Mouse (Mus musculus) forebrain, embryonic 11.5 days (tissue): Measurements from ENCODE around the gene Gdf11. TPM values are rescaled to one million over a fixed set of nuclear protein-coding genes. Genes with fewer than 3 reads are reported as not detected.

Experiments
- ATAC-seq: fragments of 200-750 bp; cut with Nextera tagmentation; replicated peaks from 2 replicates; pipeline ENCODE4 v1.8.0; 2017; ENCODE audit warnings: moderate TSS enrichment; ENCODE audit not compliant: low FRiP score
- DNase-seq: peaks from one replicate; pipeline ENCODE4 v3.0.0-alpha.2; 2017; ENCODE audit warnings: low spot score
- H3K27ac ChIP-seq: fragments of 300-500 bp; sonication (generic); 2 replicates; pipeline ENCODE4 v1.5.1; 2014; ENCODE audit warnings: low read depth, low read length
- H3K27me3 ChIP-seq: fragments of 300-500 bp; sonication (generic); 2 replicates; pipeline ENCODE4 v1.6.1; 2014; ENCODE audit warnings: mild to moderate bottlenecking, low read length, mixed read lengths; ENCODE audit not compliant: control insufficient read depth, insufficient read depth
- H3K36me3 ChIP-seq: fragments of 300-500 bp; sonication (generic); 2 replicates; pipeline ENCODE4 v1.6.1; 2014; ENCODE audit warnings: mild to moderate bottlenecking, low read length, moderate library complexity, mixed read lengths; ENCODE audit not compliant: control insufficient read depth, insufficient read depth
- H3K4me1 ChIP-seq: fragments of 300-500 bp; sonication (generic); replicated peaks from 2 replicates; pipeline ENCODE4 v1.6.1; 2014; ENCODE audit warnings: low read length, mixed read lengths; ENCODE audit not compliant: control insufficient read depth, insufficient read depth
- H3K4me2 ChIP-seq: fragments of 300-500 bp; sonication (generic); 2 replicates; pipeline ENCODE4 v1.6.1; 2014; ENCODE audit warnings: low read depth, mild to moderate bottlenecking, low read length, moderate library complexity, mixed read lengths; ENCODE audit not compliant: severe bottlenecking
- H3K4me3 ChIP-seq: fragments of 300-500 bp; sonication (generic); 2 replicates; pipeline ENCODE4 v1.5.1; 2014; ENCODE audit warnings: low read depth, low read length
- H3K9ac ChIP-seq: fragments of 300-500 bp; sonication (generic); 2 replicates; pipeline ENCODE4 v1.6.1; 2014; ENCODE audit warnings: low read length
- H3K9me3 ChIP-seq: fragments of 300-500 bp; sonication (generic); 2 replicates; pipeline ENCODE4 v1.6.1; 2016; ENCODE audit warnings: low read length, mixed read lengths; ENCODE audit not compliant: control insufficient read depth
- WGBS: fragments of 180-500 bp; shearing (Covaris S2); extraction: QIAGEN DNeasy Blood & Tissue Kit; methylation state at CpG from one replicate; pipeline ENCODE4 v1.1.7; 2014; 5-methylcytosine and 5-hydroxymethylcytosine counted together
- polyA plus RNA-seq: library from polyadenylated mRNA; unstranded; fragments of >200 nt; fragmentation: Nextera tagmentation; extraction: Ambion mirVana; gene quantifications from 2 replicates; pipeline ENCODE4 v1.2.1, GENCODE M21; 2014

The Gdf11 gene
- polyA plus RNA-seq, 1 experiment from 2014 or later: 10.5 TPM

DNA sequence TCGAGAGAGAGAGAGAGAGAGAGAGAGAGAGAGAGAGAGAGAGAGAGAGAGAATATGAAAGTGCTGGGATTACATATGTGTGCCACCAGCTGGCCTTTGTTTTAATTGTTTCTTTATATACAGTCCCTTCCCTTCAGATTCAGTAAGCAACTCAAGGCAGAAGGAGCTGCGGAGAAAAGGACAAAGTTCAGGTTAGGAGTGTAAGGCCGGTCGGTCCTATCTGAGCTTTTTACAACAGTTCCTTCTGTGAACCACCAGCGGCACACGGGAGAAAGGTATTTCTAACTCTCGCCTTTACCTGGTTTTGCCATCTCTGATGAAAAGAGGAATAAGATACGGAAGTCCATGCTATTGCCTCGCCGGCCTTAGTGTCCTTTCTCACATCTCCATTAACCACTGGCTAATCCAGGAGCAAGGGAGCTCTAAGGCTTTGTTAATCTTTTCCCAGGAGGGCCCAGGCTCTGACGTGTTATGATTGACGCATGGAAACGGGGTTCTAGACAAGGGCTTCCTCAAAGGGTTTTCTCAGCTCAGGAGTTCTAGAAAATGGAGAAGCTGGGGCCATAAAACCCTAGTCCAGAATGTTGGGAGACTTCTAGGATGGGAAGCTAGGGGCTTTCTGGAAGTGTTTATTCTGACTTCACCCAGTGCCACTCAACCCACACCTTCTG is 17.4 kb upstream of the Gdf11 start:
- H3K4me1 ChIP-seq: peaks cover 3% of the 10 kb centered on the region; the same call in 1 of the 2 replicates
- no peaks in the 10 kb centered on the region for H3K9me3 ChIP-seq
- peak overlapping the region; percentile 88; the same call in 1 of the 2 replicates for H3K9ac ChIP-seq
- H3K4me3 ChIP-seq: peak overlapping the region; percentile 74; the same call in 1 of the 2 replicates
- H3K36me3 ChIP-seq: no peaks in the 10 kb centered on the region
- DNase-seq (peak; percentile 48), ATAC-seq (no peak)
- no peak overlapping the region for H3K27ac ChIP-seq
- H3K27me3 ChIP-seq: no peaks in the 10 kb centered on the region
- peak overlapping the region; percentile 87 for H3K4me2 ChIP-seq
- WGBS: 58% methylated on average over 13 of the region's 13 CpGs

DNA sequence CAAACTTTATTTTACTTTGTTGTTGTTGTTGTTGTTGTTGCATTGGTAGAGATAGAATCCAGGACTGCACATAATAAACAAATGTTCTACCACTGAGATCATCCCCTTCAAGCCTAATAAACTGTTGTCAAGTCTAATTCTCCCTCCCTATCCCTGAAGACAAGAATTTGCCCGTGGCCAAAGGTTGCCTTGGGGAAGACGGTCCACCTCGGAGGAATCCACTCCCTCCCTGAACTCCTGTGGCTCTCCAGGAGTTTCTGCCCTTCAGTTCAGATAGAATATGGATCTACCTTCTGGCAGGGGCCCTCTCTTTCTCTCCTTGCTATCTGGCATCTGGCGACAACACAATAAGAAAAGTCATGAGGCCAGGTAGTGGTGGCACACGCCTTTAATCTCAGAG is 13.3 kb upstream of the Gdf11 start:
- Histone ChIP-seq H3K36me3 (no peaks in the 10 kb centered on the region), H3K9ac (no peak overlapping the region), H3K9me3 (no peaks in the 10 kb centered on the region), H3K27ac (no peak overlapping the region), H3K4me1 (0 out of 2 replicates have a peak, but pooled peaks cover 3% of the 10 kb centered on the region), H3K4me3 (no peak overlapping the region), H3K27me3 (no peaks in the 10 kb centered on the region), H3K4me2 (no peak overlapping the region)
- WGBS: 71% methylated on average over 5 of the region's 5 CpGs
- no peak for DNase-seq
- ATAC-seq: no peak

DNA sequence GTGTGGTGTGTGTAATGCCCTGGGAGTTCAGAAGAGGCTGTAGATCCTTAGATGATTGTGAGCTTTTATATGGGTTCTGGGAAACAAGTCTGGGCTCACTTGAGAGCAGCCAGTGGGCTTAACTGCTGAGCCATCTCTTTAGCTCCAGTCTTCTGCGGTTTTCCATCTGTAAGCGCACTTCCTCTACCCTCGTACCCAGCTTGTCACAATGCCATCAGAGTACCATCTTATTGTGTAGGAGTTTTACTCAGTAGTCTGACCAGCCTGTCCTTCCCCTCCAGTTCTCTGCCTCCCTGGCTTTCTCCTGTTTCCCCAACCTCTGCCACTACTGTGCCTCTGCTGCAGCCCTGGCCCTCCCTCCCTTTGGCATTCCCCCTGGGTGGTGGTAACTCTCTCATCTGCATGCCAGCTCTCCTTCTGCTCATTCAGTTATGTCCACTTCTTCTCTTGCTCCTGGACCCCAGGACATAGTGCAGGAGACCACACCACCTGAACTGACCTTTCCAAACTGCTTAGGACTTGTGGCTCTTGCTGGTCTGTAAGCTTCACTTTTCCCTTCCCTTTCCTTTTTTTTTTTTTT is 11.0 kb upstream of the Gdf11 start:
- Histone ChIP-seq H3K36me3 (no peaks in the 10 kb centered on the region), H3K27me3 (no peaks in the 10 kb centered on the region), H3K4me2 (no peak overlapping the region), H3K9ac (no peak overlapping the region), H3K9me3 (no peaks in the 10 kb centered on the region), H3K4me1 (no peaks in the 10 kb centered on the region), H3K4me3 (no peak overlapping the region), H3K27ac (no peak overlapping the region)
- DNase-seq (no peak), ATAC-seq (no peak)
- 90% methylated on average over 3 of the region's 3 CpGs for WGBS

DNA sequence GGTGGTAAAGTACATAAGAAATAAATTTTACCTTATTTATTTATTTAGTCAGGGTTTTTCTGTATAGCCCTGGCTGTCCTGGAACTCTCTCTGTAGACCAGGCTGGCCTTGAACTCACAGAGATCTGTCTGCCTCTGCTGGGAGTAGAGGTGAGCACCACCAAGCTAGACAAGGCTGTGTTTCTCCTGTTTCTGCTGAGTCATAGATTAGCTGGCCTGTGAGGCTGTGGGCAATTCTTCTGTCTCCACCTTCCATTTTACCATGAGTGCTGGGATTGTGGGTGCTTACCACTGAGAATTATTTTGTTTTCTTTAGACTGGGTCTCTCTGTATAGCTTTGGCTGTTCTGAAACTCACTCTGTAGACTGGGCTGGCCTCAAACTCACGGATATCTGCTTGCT is 9.9 kb upstream of the Gdf11 start:
- no peaks in the 10 kb centered on the region for H3K4me1 ChIP-seq
- ATAC-seq: no peak
- no peaks in the 10 kb centered on the region for H3K9me3 ChIP-seq
- WGBS: 84% methylated on average over 1 of the region's 1 CpGs
- H3K4me3 ChIP-seq: no peak overlapping the region
- H3K27ac ChIP-seq: no peak overlapping the region
- peaks cover 2% of the 10 kb centered on the region for H3K27me3 ChIP-seq
- no peak overlapping the region for H3K9ac ChIP-seq
- H3K36me3 ChIP-seq: no peaks in the 10 kb centered on the region
- DNase-seq: no peak
- no peak overlapping the region for H3K4me2 ChIP-seq

DNA sequence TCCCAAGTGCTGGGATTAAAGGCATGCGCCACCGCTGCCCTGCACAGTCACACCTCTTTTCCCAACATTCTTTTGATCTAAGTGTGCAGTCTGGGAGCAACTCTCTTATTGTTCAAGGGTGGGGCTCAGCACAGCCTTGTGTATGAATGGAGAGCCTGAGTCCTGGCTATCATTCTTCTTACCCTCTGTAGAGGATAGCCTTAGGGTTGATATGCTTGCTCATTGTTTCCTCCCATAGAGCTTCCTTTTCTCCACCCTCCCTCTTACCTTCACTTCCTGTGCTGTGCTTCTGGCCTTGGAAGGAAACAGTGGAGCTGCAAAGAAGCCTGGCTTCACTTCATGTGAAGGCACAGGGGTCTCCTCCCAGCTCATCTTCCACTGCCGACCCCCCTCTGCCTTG is 9.2 kb upstream of the Gdf11 start, which contains the start of gene Cd63:
TSS of gene Cd63 (plus strand) at position 292 of the 400 bp plus-strand sequence.
- ATAC-seq (no peak), DNase-seq (no peak)
- no peaks in the 10 kb centered on the region for H3K36me3 ChIP-seq
- WGBS: 80% methylated on average over 3 of the region's 3 CpGs
- H3K4me3 ChIP-seq: no peak within 1 kb of the TSS
- no peaks in the 10 kb centered on the region for H3K4me1 ChIP-seq
- no peak within 1 kb of the TSS for H3K9ac ChIP-seq
- H3K27me3 ChIP-seq: peaks cover 7% of the 10 kb centered on the region
- no peak within 1 kb of the TSS for H3K4me2 ChIP-seq
- H3K9me3 ChIP-seq: no peaks in the 10 kb centered on the region
- no peak within 1 kb of the TSS for H3K27ac ChIP-seq

DNA sequence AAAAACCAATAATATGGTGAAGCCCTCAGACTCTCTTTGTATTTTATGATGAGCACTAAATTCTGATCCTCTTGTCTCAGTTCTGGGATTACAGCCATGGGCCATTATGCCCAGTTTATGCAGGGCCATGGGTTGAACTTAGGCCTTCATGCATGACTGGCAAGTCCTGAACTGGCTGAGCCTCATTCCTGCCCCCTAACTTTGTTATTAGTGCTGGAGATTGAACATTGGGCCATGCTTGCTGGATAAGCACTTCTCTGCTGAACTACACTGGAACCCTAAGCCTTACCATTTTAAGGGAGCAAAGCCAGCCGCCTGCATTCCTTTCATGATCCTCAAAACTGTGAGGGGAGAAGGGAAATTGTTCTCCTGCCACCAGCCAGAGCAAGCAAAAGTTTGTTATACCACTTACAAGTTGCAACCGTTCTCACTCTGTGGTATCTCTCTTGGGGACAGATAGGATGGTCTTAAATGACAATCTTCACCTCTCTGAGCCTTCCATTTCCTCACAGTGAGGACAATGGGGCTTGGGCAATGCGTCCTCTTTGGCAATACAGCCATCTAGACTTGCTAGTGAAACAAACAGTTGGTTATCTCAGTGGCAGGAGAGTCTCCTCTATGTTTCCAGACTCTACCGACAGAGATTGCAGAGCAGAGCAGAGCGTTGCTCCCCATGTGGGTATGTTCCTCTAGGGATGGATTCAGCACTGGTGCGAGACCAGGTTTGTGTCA is 8.4 kb upstream of the Gdf11 start:
- no peak overlapping the region for H3K4me3 ChIP-seq
- WGBS: 77% methylated on average over 6 of the region's 6 CpGs
- peaks cover 7% of the 10 kb centered on the region for H3K27me3 ChIP-seq
- ATAC-seq (no peak), DNase-seq (no peak)
- H3K4me1 ChIP-seq: no peaks in the 10 kb centered on the region
- no peak overlapping the region for H3K4me2 ChIP-seq
- no peaks in the 10 kb centered on the region for H3K36me3 ChIP-seq
- no peak overlapping the region for H3K9ac ChIP-seq
- H3K9me3 ChIP-seq: no peaks in the 10 kb centered on the region
- H3K27ac ChIP-seq: no peak overlapping the region

DNA sequence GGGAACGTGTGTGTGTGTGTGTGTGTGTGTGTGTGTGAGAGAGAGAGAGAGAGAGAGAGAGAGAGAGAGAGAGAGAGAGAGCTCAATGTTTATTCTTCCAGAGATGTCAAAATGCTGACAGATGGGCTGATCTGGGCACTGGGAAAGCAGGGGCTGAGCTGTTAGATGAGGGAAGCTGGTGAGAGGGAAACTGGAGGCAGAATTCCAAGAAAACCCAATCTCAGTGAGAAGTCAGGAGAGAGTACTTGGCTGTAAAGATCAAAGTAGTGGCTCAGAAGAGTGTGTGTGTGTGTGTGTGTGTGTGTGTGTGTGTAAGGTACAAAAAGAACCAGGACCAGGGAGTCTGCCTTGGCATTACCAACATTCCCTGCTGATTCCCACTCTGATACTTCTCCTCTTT is 6.0 kb upstream of the Gdf11 start:
- Histone ChIP-seq H3K4me1 (peaks cover 2% of the 10 kb centered on the region; the same call in 1 of the 2 replicates), H3K36me3 (no peaks in the 10 kb centered on the region), H3K27me3 (peaks cover 7% of the 10 kb centered on the region), H3K9ac (no peak overlapping the region), H3K4me2 (no peak overlapping the region), H3K9me3 (no peaks in the 10 kb centered on the region), H3K4me3 (no peak overlapping the region), H3K27ac (no peak overlapping the region)
- DNase-seq (no peak), ATAC-seq (no peak)
- WGBS: 38% methylated on average over 1 of the region's 1 CpGs

DNA sequence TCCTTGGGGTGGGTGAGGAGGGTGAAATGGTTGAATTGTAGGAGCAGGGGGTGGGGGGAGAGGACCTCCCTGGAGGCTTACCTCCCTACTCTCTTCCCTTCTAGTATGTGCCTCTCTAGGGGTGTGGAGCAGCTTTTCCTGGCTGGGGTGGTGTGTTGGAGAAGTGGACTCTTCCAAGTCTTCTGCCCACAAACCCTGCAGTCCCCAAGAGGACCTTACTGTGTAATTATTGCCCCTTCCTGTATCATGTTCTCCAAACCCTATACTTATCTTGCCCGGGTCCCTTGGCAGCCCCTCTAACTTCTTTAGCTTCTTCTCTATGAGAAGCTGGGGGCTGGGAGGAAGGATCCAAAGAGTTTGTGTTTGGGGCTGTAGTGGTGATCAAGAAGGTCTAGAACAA is 5.3 kb upstream of the Gdf11 start:
- ATAC-seq (no peak), DNase-seq (no peak)
- H3K36me3 ChIP-seq: no peaks in the 10 kb centered on the region
- H3K27ac ChIP-seq: no peak overlapping the region
- H3K27me3 ChIP-seq: peaks cover 7% of the 10 kb centered on the region
- H3K9me3 ChIP-seq: no peaks in the 10 kb centered on the region
- H3K4me3 ChIP-seq: no peak overlapping the region
- H3K4me2 ChIP-seq: no peak overlapping the region
- 68% methylated on average over 1 of the region's 1 CpGs for WGBS
- no peak overlapping the region for H3K9ac ChIP-seq
- H3K4me1 ChIP-seq: peaks cover 5% of the 10 kb centered on the region; the same call in 1 of the 2 replicates
